Mouse (Mus musculus) ES-Bruce4 (cell line): ENCODE measurements around the gene Acoxl. TPM values are rescaled to one million over a fixed set of nuclear protein-coding genes. Genes with fewer than 3 reads are reported as not detected.

Experiments
- H3K27ac ChIP-seq: 2 replicates; pipeline ENCODE4 v1.5.1; 2012; ENCODE audit warnings: low read length, inconsistent platforms; ENCODE audit not compliant: insufficient read depth
- H3K27me3 ChIP-seq: 2 replicates; pipeline ENCODE4 v1.6.1; 2012; ENCODE audit warnings: mild to moderate bottlenecking, low read length, inconsistent platforms; ENCODE audit not compliant: control insufficient read depth, poor library complexity, insufficient read depth, severe bottlenecking
- H3K36me3 ChIP-seq: 2 replicates; pipeline ENCODE4 v1.6.1; 2012; ENCODE audit warnings: inconsistent platforms, mild to moderate bottlenecking, low read length, moderate library complexity; ENCODE audit not compliant: control insufficient read depth, poor library complexity, insufficient read depth, severe bottlenecking
- H3K4me1 ChIP-seq: one replicate; pipeline ENCODE4 v1.8.1; 2011; ENCODE audit warnings: low read length; ENCODE audit not compliant: control insufficient read depth, insufficient read depth
- H3K4me3 ChIP-seq: 2 replicates; pipeline ENCODE4 v1.5.1; 2011; ENCODE audit warnings: low read depth, mild to moderate bottlenecking, low read length
- H3K9ac ChIP-seq: 2 replicates; pipeline ENCODE4 v1.6.1; 2012; ENCODE audit warnings: low read depth, mild to moderate bottlenecking, inconsistent platforms; ENCODE audit not compliant: poor library complexity, severe bottlenecking
- H3K9me3 ChIP-seq: replicated peaks from 2 replicates; pipeline ENCODE4 v1.6.1; 2012; ENCODE audit warnings: mild to moderate bottlenecking, low read length, inconsistent platforms; ENCODE audit not compliant: control insufficient read depth, poor library complexity, insufficient read depth, severe bottlenecking
- CTCF ChIP-seq: IDR thresholded peaks from one replicate; pipeline ENCODE4 v1.8.1; 2011; ENCODE audit warnings: low read depth, low read length
- EP300 ChIP-seq: IDR thresholded peaks from 2 replicates; pipeline ENCODE4 v1.6.1; 2011; ENCODE audit warnings: low read depth, low read length; ENCODE audit not compliant: insufficient read depth
- POLR2A ChIP-seq: IDR thresholded peaks from one replicate; pipeline ENCODE4 v1.8.1; 2011; ENCODE audit warnings: low read length; ENCODE audit not compliant: insufficient read depth
- polyA plus RNA-seq: library from polyadenylated mRNA; stranded (reverse); fragments of >200 nt; gene quantifications from 2 replicates; pipeline ENCODE4 v1.2.4, GENCODE M21; 2011; ENCODE audit warnings: low read depth; ENCODE audit not compliant: missing spikeins, insufficient read depth, insufficient read length

The Acoxl gene
- polyA plus RNA-seq, 1 experiment: not detected

DNA sequence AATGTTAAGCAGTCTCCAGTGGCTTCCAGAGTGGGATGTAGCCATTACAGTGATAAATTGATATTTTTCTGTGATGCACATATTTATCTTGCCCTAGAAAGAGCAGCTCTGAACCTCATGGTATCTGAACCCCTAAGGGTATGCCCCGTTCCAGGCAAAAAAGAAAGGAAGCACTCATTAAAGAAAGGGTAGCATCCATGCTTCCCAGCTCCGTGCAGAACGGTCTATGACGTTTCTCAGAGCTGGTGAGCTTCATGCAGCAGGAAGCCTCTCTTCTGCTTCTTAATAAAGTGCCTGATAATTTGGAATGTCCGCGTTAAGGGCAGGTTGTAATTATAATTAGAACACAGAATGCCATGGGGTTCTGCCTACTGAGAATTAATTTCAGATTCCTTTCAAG lies 240.6 kb downstream of the Acoxl start:
- H3K27me3 ChIP-seq: no peaks in the 10 kb centered on the region
- no peak for TF ChIP-seq POLR2A
- no peak for TF ChIP-seq EP300
- no peaks in the 10 kb centered on the region for H3K4me1 ChIP-seq
- H3K36me3 ChIP-seq: no peaks in the 10 kb centered on the region
- H3K9me3 ChIP-seq: no peaks in the 10 kb centered on the region
- H3K27ac ChIP-seq: no peak overlapping the region
- H3K9ac ChIP-seq: no peak overlapping the region
- H3K4me3 ChIP-seq: no peak overlapping the region

DNA sequence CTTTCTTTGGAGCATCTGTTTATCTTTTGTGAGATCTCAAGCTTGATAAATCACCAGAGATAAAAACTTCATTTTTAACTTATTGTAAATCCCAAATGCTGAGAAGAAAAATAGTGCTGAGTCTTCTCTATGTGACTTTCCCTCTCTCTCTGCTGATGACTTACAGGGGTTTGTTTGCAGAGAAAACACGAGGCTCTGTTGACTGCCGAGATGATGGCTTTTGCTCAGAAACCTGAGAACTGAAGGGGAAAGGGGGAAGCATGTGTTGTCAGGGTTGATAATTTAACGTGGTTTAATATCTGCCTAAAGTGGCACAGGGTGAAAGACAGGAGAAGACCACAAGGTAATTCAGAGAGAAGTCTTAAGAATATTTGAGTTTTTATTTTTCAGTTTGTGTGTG lies 245.2 kb downstream of the Acoxl start:
- TF ChIP-seq POLR2A: no peak
- TF ChIP-seq EP300: no peak
- no peak for TF ChIP-seq CTCF
- Histone ChIP-seq H3K9ac (no peak overlapping the region), H3K27ac (no peak overlapping the region), H3K4me3 (no peak overlapping the region), H3K4me1 (no peaks in the 10 kb centered on the region), H3K9me3 (no peaks in the 10 kb centered on the region), H3K36me3 (no peaks in the 10 kb centered on the region), H3K27me3 (no peaks in the 10 kb centered on the region)

DNA sequence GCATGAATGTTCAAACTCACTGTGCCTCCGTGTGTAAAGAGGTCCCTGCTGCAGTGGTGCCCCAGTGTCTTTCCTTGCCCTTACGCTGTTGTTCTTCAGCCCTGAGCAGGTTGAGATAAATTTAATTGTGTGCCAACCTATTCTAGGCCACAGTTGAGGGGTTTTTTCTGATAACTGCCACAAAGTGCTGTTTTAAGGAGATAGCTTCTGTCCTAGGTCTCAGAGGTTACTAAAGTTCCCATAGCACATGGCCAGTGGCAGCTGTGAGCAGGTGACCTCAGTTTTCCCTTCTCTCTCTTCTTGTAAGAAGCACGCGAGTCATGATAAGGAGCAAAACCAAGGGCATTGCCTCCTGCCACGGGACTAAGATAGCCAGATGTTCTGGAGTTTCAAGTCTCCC lies 245.9 kb downstream of the Acoxl start:
- Histone ChIP-seq H3K4me3 (no peak overlapping the region), H3K27me3 (no peaks in the 10 kb centered on the region), H3K27ac (no peak overlapping the region), H3K4me1 (no peaks in the 10 kb centered on the region), H3K36me3 (no peaks in the 10 kb centered on the region), H3K9ac (no peak overlapping the region), H3K9me3 (no peaks in the 10 kb centered on the region)
- TF ChIP-seq EP300: no peak
- no peak for TF ChIP-seq CTCF
- no peak for TF ChIP-seq POLR2A

DNA sequence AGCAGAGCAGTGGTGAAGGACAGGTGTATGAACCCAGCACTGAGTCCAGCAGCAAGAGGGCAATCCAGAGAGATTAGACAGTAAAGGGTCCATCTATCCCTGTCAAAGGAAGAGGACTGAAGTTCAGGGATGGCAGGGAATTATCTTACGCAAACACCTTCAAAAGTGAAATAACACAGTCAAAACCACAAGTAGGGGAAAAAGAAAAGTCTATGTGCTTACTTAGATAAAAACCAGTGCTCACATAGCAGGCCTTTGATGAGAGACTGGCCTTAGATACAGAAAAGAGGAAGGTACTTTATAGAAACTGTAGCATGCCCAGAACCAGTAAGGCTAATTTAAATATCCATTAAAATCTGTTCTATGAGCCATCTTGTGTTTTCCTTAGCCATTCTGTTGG lies 246.8 kb downstream of the Acoxl start:
- H3K27ac ChIP-seq: no peak overlapping the region
- H3K4me1 ChIP-seq: no peaks in the 10 kb centered on the region
- no peak overlapping the region for H3K4me3 ChIP-seq
- no peak for TF ChIP-seq EP300
- no peaks in the 10 kb centered on the region for H3K36me3 ChIP-seq
- H3K9me3 ChIP-seq: no peaks in the 10 kb centered on the region
- no peak overlapping the region for H3K9ac ChIP-seq
- H3K27me3 ChIP-seq: no peaks in the 10 kb centered on the region

DNA sequence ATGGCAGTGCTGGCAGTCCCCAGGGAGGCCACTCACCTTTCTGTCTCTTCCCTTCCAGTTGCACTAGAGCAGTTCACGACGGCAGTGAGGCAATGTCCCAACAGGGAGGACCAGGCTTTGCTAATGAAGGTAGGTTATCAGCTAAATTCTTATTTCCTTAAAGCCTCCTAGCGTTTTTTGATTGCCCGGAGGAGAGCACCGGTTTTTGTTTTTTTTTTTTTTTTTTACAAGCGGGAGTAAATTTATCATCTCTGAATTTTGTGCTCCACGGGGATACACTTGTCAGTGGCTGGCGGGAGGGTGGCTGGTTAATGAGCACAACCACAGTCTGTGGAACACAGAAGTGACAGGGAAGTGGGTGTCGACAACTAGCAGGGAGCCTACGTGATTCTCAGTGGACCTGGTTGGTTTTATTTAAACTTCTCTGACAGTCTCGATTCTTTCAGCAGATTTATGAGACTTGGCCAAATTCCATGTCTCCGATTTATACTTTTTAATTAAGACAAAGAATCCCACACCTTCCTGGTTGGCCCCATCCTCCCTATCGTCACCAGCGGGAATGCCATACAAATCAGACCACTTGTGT lies 247.7 kb downstream of the Acoxl start:
- Histone ChIP-seq H3K36me3 (no peaks in the 10 kb centered on the region), H3K27me3 (no peaks in the 10 kb centered on the region), H3K9ac (no peak overlapping the region), H3K4me3 (no peak overlapping the region), H3K9me3 (no peaks in the 10 kb centered on the region), H3K27ac (no peak overlapping the region), H3K4me1 (no peaks in the 10 kb centered on the region)
- no peak for TF ChIP-seq EP300
- TF ChIP-seq POLR2A: no peak
- no peak for TF ChIP-seq CTCF

DNA sequence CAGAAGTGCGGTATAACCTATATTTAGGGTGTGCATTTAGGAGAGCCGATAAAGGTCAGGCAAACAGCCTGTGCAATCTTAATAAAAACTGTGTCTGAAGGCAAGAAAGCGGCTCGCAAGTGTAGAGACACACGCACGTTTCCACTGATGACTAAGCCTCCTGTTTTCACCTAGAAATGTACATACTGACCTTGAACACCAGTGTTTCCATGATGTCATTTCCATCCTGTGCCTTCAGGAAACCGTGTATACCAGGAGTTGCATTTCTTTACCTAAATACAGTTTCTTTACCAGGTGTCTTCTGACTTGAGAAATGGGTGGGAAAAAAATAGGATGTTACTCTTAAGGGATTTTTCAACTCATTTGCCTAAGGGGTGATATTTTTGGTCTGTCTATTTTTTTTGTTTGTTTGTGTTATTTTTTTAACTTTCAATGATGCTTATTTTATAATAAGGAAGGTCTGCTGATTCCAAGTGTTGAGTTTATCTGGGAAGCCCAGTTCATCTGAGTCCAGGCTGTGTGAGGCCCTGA lies 248.4 kb downstream of the Acoxl start:
- Histone ChIP-seq H3K9me3 (no peaks in the 10 kb centered on the region), H3K4me3 (no peak overlapping the region), H3K4me1 (no peaks in the 10 kb centered on the region), H3K27me3 (no peaks in the 10 kb centered on the region), H3K9ac (no peak overlapping the region), H3K27ac (no peak overlapping the region), H3K36me3 (no peaks in the 10 kb centered on the region)
- TF ChIP-seq CTCF (no peak), EP300 (no peak), POLR2A (no peak)
